Mouse (Mus musculus) hindbrain, embryonic 14.5 days (tissue): ENCODE measurements at regions not wholly inside any gene's neighbourhood (a gene's known extent, or its start where the extent isn't known, plus 50 kb on each side); places are given as distances from the start of the nearest gene placed in this dataset.

ENCODE experiments used
- ATAC-seq: fragments of 200-750 bp; cut with Nextera tagmentation; 2 replicates; pipeline ENCODE4 v1.8.0; 2017; ENCODE audit warnings: moderate number of reproducible peaks, mild to moderate bottlenecking, moderate TSS enrichment, moderate library complexity; ENCODE audit not compliant: low FRiP score
- DNase-seq: peaks from one replicate; pipeline ENCODE4 v3.0.0-alpha.2; 2015; ENCODE audit warnings: low spot score
- H3K27ac ChIP-seq: fragments of 300-500 bp; sonication (generic); 2 replicates; pipeline ENCODE4 v1.5.1; 2014; ENCODE audit warnings: mild to moderate bottlenecking, moderate library complexity
- H3K27me3 ChIP-seq: fragments of 300-500 bp; sonication (generic); 2 replicates; pipeline ENCODE4 v1.6.1; 2014; ENCODE audit warnings: mild to moderate bottlenecking, low read length, mixed read lengths; ENCODE audit not compliant: control insufficient read depth, insufficient read depth
- H3K36me3 ChIP-seq: fragments of 300-500 bp; sonication (generic); replicated peaks from 2 replicates; pipeline ENCODE4 v1.6.1; 2014; ENCODE audit not compliant: control insufficient read depth, insufficient read depth
- H3K4me1 ChIP-seq: fragments of 300-500 bp; sonication (generic); replicated peaks from 2 replicates; pipeline ENCODE4 v1.6.1; 2014; ENCODE audit warnings: antibody characterized with exemption, low read length, mixed read lengths; ENCODE audit not compliant: control insufficient read depth, insufficient read depth
- H3K4me2 ChIP-seq: fragments of 300-500 bp; sonication (generic); replicated peaks from 2 replicates; pipeline ENCODE4 v1.6.1; 2014; ENCODE audit warnings: mild to moderate bottlenecking, moderate library complexity
- H3K4me3 ChIP-seq: fragments of 300-500 bp; sonication (generic); replicated peaks from 2 replicates; pipeline ENCODE4 v1.5.1; 2014; ENCODE audit warnings: mild to moderate bottlenecking, low read length
- H3K9ac ChIP-seq: fragments of 300-500 bp; sonication (generic); 2 replicates; pipeline ENCODE4 v1.6.1; 2014
- H3K9me3 ChIP-seq: fragments of 300-500 bp; sonication (generic); 2 replicates; pipeline ENCODE4 v1.6.1; 2016; ENCODE audit warnings: low read length; ENCODE audit not compliant: control insufficient read depth
- WGBS: fragments of 180-500 bp; shearing (Covaris S2); extraction: QIAGEN DNeasy Blood & Tissue Kit; methylation state at CpG from one replicate; pipeline ENCODE4 v1.1.7; 2014; 5-methylcytosine and 5-hydroxymethylcytosine counted together

DNA sequence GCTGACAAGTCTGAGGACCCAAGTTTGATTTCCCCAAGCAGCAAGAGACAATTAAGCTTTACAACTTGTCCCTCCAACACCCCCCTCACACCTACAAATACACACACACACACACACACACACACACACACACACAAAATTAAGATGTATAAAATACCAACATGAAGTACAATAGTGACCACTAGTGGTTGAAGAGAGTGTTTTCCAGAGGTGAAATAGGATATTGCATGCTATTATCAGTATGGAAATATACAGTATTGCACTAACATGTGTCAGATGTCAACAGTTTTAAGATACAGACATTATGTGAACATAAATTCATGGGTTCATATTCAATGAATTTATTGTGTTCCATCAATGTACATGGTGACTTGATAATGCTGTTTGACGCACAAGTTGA is 685.7 kb upstream of the Cdh6 start:
- no peak overlapping the region for H3K27ac ChIP-seq
- no peak overlapping the region for H3K4me2 ChIP-seq
- H3K27me3 ChIP-seq: no peaks in the 10 kb centered on the region
- H3K36me3 ChIP-seq: no peaks in the 10 kb centered on the region
- H3K4me3 ChIP-seq: no peak overlapping the region
- no peaks in the 10 kb centered on the region for H3K9me3 ChIP-seq
- peak; percentile 42 for DNase-seq
- no peak for ATAC-seq
- 98% methylated on average over 1 of the region's 1 CpGs for WGBS
- no peak overlapping the region for H3K9ac ChIP-seq
- no peaks in the 10 kb centered on the region for H3K4me1 ChIP-seq

DNA sequence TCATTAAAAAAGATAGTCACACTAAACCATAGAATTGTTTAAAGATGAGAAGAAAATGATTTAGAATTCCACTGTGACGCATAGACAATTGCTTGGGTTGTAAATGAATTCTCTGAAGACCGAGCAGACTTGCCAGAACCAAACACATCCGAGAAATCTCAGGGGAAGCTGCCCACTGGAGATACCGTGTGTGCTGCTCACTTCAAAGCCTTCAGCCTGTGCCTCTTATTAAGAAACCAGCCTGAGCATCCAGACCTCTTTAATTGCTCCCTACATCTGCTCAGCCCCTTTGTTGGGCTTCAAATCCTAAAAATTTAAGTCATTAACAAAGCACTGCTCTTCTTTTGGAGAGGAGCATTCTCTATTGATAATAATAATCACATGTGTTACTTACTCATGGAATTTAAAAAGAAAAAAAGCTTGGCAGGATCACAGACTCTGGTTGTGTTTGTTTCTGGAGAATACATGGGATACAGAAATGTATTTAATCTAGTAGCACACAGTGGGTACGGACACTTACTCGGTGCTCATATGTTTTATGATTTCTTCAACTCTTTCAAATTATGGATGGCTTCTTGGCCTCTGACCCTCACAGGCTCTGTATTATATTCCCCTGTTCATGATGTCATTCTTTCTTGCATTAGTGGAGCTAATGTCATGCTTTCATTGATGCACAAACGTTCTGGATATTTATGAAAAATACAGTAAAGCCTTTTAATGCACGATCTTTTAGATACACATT is 680.8 kb upstream of the Cdh6 start:
- Histone ChIP-seq H3K27me3 (no peaks in the 10 kb centered on the region), H3K9ac (no peak overlapping the region), H3K27ac (no peak overlapping the region), H3K4me1 (no peaks in the 10 kb centered on the region), H3K4me3 (no peak overlapping the region), H3K9me3 (no peaks in the 10 kb centered on the region), H3K36me3 (no peaks in the 10 kb centered on the region), H3K4me2 (no peak overlapping the region)
- no peak for DNase-seq
- no peak for ATAC-seq
- 59% methylated on average over 8 of the region's 8 CpGs for WGBS
